Mouse (Mus musculus): ENCODE measurements at regions not wholly inside any gene's neighbourhood (a gene's known extent, or its start where the extent isn't known, plus 50 kb on each side); places are given as distances from the start of the nearest gene placed in this dataset.

DNA sequence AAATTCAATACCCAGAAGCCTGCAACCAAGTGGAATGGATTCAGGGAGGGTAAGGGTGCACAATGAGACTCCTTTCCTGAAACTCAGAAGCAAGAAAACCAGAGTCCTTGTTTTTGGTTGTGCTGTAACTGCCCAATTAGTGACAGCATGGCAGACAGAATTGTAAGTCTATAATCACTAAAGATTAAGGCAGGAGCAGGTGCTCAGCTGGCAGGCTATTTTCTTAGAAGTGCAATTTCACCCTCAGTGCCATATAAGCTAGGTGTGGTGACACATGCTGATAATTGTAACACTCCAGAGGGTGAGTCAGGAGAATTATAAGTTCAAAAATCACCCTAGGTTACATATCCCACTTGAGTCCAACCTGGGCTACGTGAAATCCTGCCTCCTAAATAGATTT is 714.2 kb upstream of the Nrsn1 start:
- no peak for ATAC-seq
- no peak overlapping the region for H3K9ac ChIP-seq (replicated peaks)
- no peak overlapping the region for H3K4me3 ChIP-seq (ENCODE audit: low read depth, low read length)
- no peak overlapping the region for H3K27ac ChIP-seq (ENCODE audit: low read depth)
- WGBS (ENCODE audit: insufficient replicate concordance), result 85% methylated on average over 1 of the region's 1 CpGs
- DNase-seq, result no peak
- H3K4me2 ChIP-seq (ENCODE audit: low read depth, low read length), result no peak overlapping the region
- H3K27me3 ChIP-seq (ENCODE audit: insufficient read depth, low read length), result no peaks in the 10 kb centered on the region
- H3K4me1 ChIP-seq (ENCODE audit: insufficient read depth), result no peaks in the 10 kb centered on the region
- TF ChIP-seq EP300 (IDR thresholded peaks at IDR 0.05; ENCODE audit: low read depth), result no peak
- TF ChIP-seq CTCF (IDR thresholded peaks at IDR 0.05; ENCODE audit: low read depth), result no peak
- no peaks in the 10 kb centered on the region for H3K9me3 ChIP-seq (ENCODE audit: low read length)
- no peaks in the 10 kb centered on the region for H3K36me3 ChIP-seq (replicated peaks; ENCODE audit: insufficient read depth, low read length)

DNA sequence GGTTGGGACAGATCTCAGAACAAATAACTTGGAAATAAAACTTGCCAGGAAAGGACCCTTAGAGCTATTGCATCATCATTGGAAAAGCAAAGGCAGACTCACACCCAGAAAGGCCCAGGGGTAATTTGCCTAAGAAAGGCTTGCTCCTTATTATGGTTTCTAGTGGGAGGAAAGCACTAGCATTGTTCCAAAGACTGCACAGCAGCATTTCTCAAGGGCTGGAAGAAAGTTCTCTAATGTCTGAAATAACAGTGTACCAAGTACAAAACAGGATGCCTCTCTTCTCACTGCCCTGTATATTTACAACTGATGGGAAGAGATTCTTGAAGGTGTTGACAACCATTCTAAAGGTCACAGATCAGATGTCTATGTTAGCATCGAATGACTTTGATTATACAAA is 713.4 kb upstream of the Nrsn1 start:
- Histone ChIP-seq H3K9ac (replicated peaks) (no peak overlapping the region), H3K27ac (ENCODE audit: low read depth) (no peak overlapping the region), H3K36me3 (replicated peaks; ENCODE audit: insufficient read depth, low read length) (no peaks in the 10 kb centered on the region), H3K4me1 (ENCODE audit: insufficient read depth) (no peaks in the 10 kb centered on the region), H3K4me3 (ENCODE audit: low read depth, low read length) (no peak overlapping the region), H3K4me2 (ENCODE audit: low read depth, low read length) (no peak overlapping the region), H3K9me3 (ENCODE audit: low read length) (no peaks in the 10 kb centered on the region), H3K27me3 (ENCODE audit: insufficient read depth, low read length) (no peaks in the 10 kb centered on the region)
- 77% methylated on average over 1 of the region's 1 CpGs for WGBS (ENCODE audit: insufficient replicate concordance)
- ATAC-seq (no peak), DNase-seq (no peak)
- TF ChIP-seq EP300 (IDR thresholded peaks at IDR 0.05; ENCODE audit: low read depth) (no peak), CTCF (IDR thresholded peaks at IDR 0.05; ENCODE audit: low read depth) (no peak)

- Histone ChIP-seq H3K36me3 (replicated peaks; ENCODE audit: insufficient read depth, low read length) (no peaks in the 10 kb centered on the region), H3K27me3 (ENCODE audit: insufficient read depth, low read length) (no peaks in the 10 kb centered on the region), H3K27ac (ENCODE audit: low read depth) (no peak overlapping the region), H3K4me3 (ENCODE audit: low read depth, low read length) (no peak overlapping the region), H3K9me3 (ENCODE audit: low read length) (no peaks in the 10 kb centered on the region), H3K9ac (replicated peaks) (no peak overlapping the region), H3K4me1 (ENCODE audit: insufficient read depth) (no peaks in the 10 kb centered on the region), H3K4me2 (ENCODE audit: low read depth, low read length) (no peak overlapping the region)
- TF ChIP-seq EP300 (IDR thresholded peaks at IDR 0.05; ENCODE audit: low read depth) (no peak), CTCF (IDR thresholded peaks at IDR 0.05; ENCODE audit: low read depth) (no peak)
- no peak for ATAC-seq
- WGBS (ENCODE audit: insufficient replicate concordance), result 52% methylated on average over 1 of the region's 1 CpGs
- DNase-seq, result no peak
Observed at GRCm38 (mm10) chr13:25978648-25979047, 708.3 kb upstream of the Nrsn1 start.

GRCm38 (mm10) chr13:25958592-25958991 is 688.3 kb upstream of the Nrsn1 start:
- no peak overlapping the region for H3K4me2 ChIP-seq (ENCODE audit: low read depth, low read length)
- H3K4me1 ChIP-seq (ENCODE audit: insufficient read depth), result no peaks in the 10 kb centered on the region
- ATAC-seq, result no peak
- no peak for TF ChIP-seq CTCF (IDR thresholded peaks at IDR 0.05; ENCODE audit: low read depth)
- no peak for TF ChIP-seq EP300 (IDR thresholded peaks at IDR 0.05; ENCODE audit: low read depth)
- no peak for DNase-seq
- H3K9ac ChIP-seq (replicated peaks), result no peak overlapping the region
- no peaks in the 10 kb centered on the region for H3K9me3 ChIP-seq (ENCODE audit: low read length)
- no peak overlapping the region for H3K27ac ChIP-seq (ENCODE audit: low read depth)
- H3K36me3 ChIP-seq (replicated peaks; ENCODE audit: insufficient read depth, low read length), result no peaks in the 10 kb centered on the region
- no peak overlapping the region for H3K4me3 ChIP-seq (ENCODE audit: low read depth, low read length)
- no peaks in the 10 kb centered on the region for H3K27me3 ChIP-seq (ENCODE audit: insufficient read depth, low read length)

- Histone ChIP-seq H3K36me3 (replicated peaks; ENCODE audit: insufficient read depth, low read length) (no peaks in the 10 kb centered on the region), H3K9ac (replicated peaks) (no peak overlapping the region), H3K4me1 (ENCODE audit: insufficient read depth) (no peaks in the 10 kb centered on the region), H3K27me3 (ENCODE audit: insufficient read depth, low read length) (no peaks in the 10 kb centered on the region), H3K4me3 (ENCODE audit: low read depth, low read length) (no peak overlapping the region), H3K9me3 (ENCODE audit: low read length) (no peaks in the 10 kb centered on the region), H3K27ac (ENCODE audit: low read depth) (no peak overlapping the region), H3K4me2 (ENCODE audit: low read depth, low read length) (no peak overlapping the region)
- WGBS (ENCODE audit: insufficient replicate concordance), result 77% methylated on average over 4 of the region's 4 CpGs
- TF ChIP-seq EP300 (IDR thresholded peaks at IDR 0.05; ENCODE audit: low read depth) (no peak), CTCF (IDR thresholded peaks at IDR 0.05; ENCODE audit: low read depth) (no peak)
- no peak for ATAC-seq
- no peak for DNase-seq
Observed at GRCm38 (mm10) chr13:25958153-25958466, 687.8 kb upstream of the Nrsn1 start.

DNA sequence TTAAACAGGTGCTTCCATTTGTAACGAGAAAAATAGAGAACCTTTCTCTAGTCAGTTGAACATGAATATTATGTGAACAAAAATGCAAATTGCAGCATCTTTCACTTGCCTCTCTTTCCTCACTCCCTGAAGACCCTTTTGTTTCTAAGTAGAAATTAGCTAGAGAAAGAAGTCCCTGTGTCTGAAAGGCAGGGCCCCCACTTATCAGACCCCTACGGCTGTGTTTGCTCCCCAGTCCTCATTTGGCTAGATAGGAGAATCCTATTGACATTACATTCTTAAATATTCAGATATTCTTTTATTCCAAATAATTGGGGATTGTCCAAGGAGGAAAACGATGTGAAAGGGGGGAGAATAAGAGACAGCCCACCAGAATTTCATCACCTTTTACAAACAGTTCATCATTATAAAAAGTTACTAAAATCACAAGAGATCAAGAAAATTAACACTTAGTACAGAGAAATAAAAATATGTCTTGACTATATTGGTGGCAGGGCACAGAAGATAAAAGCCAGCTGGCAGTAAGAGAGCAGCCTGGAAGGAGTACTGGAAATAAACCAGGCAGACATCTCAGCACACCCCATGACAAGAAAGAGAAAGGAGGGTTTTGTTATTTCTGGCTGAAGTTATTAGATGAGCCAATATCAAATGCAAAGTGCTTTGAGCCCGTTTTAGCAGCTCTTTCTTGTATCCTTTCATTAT is 687.3 kb upstream of the Nrsn1 start:
- H3K27me3 ChIP-seq (ENCODE audit: insufficient read depth, low read length), result no peaks in the 10 kb centered on the region
- no peaks in the 10 kb centered on the region for H3K36me3 ChIP-seq (replicated peaks; ENCODE audit: insufficient read depth, low read length)
- H3K4me1 ChIP-seq (ENCODE audit: insufficient read depth), result no peaks in the 10 kb centered on the region
- no peaks in the 10 kb centered on the region for H3K9me3 ChIP-seq (ENCODE audit: low read length)
- TF ChIP-seq EP300 (IDR thresholded peaks at IDR 0.05; ENCODE audit: low read depth) (no peak), CTCF (IDR thresholded peaks at IDR 0.05; ENCODE audit: low read depth) (no peak)
- no peak overlapping the region for H3K4me2 ChIP-seq (ENCODE audit: low read depth, low read length)
- WGBS (ENCODE audit: insufficient replicate concordance), result 65% methylated on average over 4 of the region's 4 CpGs
- H3K27ac ChIP-seq (ENCODE audit: low read depth), result no peak overlapping the region
- DNase-seq (no peak), ATAC-seq (no peak)
- H3K4me3 ChIP-seq (ENCODE audit: low read depth, low read length), result no peak overlapping the region
- H3K9ac ChIP-seq (replicated peaks), result no peak overlapping the region

GRCm38 (mm10) chr13:25937631-25938030 is 667.3 kb upstream of the Nrsn1 start:
- no peak overlapping the region for H3K9ac ChIP-seq (replicated peaks)
- no peaks in the 10 kb centered on the region for H3K36me3 ChIP-seq (replicated peaks; ENCODE audit: insufficient read depth, low read length)
- no peak overlapping the region for H3K4me2 ChIP-seq (ENCODE audit: low read depth, low read length)
- TF ChIP-seq EP300 (IDR thresholded peaks at IDR 0.05; ENCODE audit: low read depth) (no peak), CTCF (IDR thresholded peaks at IDR 0.05; ENCODE audit: low read depth) (no peak)
- WGBS (ENCODE audit: insufficient replicate concordance), result 61% methylated on average over 1 of the region's 1 CpGs
- no peaks in the 10 kb centered on the region for H3K27me3 ChIP-seq (ENCODE audit: insufficient read depth, low read length)
- ATAC-seq, result no peak
- H3K27ac ChIP-seq (ENCODE audit: low read depth), result no peak overlapping the region
- H3K9me3 ChIP-seq (ENCODE audit: low read length), result no peaks in the 10 kb centered on the region
- no peak for DNase-seq
- H3K4me1 ChIP-seq (ENCODE audit: insufficient read depth), result no peaks in the 10 kb centered on the region
- H3K4me3 ChIP-seq (ENCODE audit: low read depth, low read length), result no peak overlapping the region
